Mouse (Mus musculus) granulocyte monocyte progenitor cell, adult 5-6 weeks (primary cell): ENCODE measurements around the gene Lipm. TPM values are rescaled to one million over a fixed set of nuclear protein-coding genes. Genes with fewer than 3 reads are reported as not detected.

Experiments
- ATAC-seq: replicated peaks from 2 replicates; pipeline ENCODE4 v1.8.0; 2016; ENCODE audit warnings: mild to moderate bottlenecking, moderate TSS enrichment, inconsistent platforms; ENCODE audit not compliant: poor library complexity, severe bottlenecking
- total RNA-seq, 2 experiments: library from RNA; stranded (forward) in 1 of 2; stranded (reverse) in 1 of 2; fragments of 200-712, 200-1000 nt in 1 of 2; fragments of >200 nt in 1 of 2; fragmentation: Nextera tagmentation in 1 of 2; gene quantifications; 2 replicates each; pipeline ENCODE4 v1.2.3; 2014 to 2017

Gene Lipm
- total RNA-seq (2014; fragmentation: Nextera tagmentation) = not detected in 2 replicates
- not detected in 2 replicates for total RNA-seq (2017)

DNA sequence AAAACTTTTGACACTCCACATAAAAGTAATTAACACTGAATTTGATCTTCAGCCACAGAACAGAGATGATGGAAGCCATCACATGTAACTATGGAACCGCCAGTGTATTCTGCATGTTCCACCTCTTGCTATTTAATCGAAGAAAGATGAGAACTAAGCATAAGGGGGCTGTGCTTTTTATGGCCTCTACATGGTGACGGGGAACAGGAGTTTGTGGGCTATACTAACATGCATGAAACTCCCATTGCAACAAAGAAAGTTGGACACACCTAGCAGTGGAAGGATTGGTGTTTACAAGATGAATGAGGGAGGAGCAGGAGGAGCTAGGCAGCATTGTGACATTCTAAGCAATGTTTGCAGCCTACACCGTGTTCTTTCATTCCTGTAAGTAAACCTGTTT lies at the start of gene Lipm:
Gene Lipm, plus strand, starts transcription at position 301 of the 400 bp plus-strand sequence.
- no peak for ATAC-seq

DNA sequence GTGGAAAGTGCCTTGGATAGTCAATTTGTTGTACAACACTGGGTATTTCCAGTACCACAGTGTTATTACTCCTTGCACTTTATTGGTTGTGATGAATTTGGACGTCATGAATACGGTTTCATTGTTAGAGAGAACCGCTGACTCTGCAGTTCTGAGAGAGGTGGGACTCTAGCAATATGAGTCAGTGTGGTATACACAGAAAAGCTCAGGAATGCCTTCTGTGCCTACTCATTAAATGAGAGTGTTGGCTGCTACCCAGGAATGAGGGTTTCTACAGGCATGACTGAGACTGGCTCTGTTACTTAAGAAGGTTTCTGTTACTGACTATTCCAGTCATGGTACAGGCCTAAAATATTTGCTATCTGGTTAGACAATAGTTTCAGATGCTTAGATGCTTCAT lies 49.2 kb upstream of the Lipm start:
- no peak for ATAC-seq

- no peak for ATAC-seq
Observed at GRCm38 (mm10) chr19:34063547-34063946, 37.2 kb upstream of the Lipm start.

DNA sequence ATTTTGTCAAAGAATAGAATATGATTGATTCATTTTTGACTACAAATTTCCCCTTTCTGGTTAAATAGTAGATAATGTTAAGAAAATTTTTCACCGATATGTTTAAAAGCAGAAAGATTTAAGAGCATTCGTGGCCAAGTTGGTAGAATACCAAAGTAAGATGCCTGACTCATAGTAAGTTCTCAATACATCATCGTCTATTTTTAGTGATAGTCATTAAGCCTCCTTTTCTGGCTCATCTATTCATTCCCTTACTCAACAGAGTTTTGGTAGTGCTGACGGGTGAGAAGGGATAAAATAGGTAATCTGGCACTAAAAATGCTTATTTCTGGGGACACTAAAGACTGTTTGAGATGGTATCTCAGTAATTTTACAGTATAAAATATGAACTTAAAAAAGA lies 36.7 kb upstream of the Lipm start:
- ATAC-seq = no peak

DNA sequence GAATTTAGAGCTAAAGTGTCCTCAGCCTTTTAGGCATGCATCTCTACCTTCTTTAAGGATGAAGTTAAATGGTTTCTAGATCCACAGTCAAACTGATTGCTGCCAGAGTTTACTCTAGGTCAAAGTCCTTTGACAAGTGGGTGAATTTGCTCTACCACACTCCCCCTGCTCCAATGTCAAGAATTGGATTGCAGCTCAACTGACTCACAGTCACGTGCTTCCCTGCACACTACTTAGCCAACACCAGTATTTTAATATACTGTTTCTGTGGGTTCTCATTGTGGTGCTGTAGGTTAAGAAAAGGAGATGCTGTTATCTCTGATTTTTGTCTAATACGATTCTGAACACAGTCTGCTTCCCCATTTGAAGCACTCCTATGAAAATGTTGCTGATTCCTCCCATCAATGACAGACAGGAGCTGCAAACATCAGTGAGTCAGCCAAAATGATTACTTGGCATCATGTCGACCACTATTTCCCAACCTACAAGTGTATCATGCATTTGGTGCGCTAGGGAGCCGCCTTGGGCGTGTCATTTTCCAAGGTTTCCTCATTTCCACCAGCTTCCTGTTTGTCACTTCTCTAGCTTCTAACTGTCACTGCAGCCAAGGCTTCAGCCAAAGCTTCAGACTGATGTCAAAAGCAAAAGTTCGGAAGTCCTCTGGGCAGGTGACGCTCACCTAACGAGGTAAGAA lies 33.8 kb upstream of the Lipm start, which contains the start of gene Lipn:
Gene Lipn, plus strand, starts transcription at position 580 of the 694 bp plus-strand sequence.
- peak; percentile 87 for ATAC-seq

GRCm38 (mm10) chr19:34074239-34074638 lies 26.5 kb upstream of the Lipm start:
- no peak for ATAC-seq

GRCm38 (mm10) chr19:34078130-34078529 lies 22.6 kb upstream of the Lipm start:
- no peak for ATAC-seq

- no peak for ATAC-seq
Observed at GRCm38 (mm10) chr19:34089011-34089680, 11.6 kb upstream of the Lipm start.

- ATAC-seq = no peak
Observed at GRCm38 (mm10) chr19:34095381-34095780, 5.4 kb upstream of the Lipm start.

DNA sequence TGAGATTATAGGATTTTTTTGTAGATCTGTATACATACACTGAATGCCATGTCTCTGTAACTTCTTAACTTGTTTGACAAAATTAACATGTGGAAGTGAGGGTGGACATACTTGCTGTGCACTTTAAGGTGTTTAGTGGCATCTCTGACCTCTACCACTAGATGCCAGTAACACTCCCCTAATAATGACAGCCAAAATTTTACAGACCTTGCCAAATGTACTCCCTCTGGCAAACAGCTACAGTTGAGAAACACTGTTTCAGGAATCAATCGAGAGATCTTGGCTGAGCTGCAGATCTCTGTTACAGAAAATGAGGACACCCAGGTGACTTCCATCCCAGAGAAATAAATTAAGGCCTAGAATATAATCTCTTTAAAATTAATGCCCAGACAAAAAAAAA lies 4.5 kb upstream of the Lipm start:
- ATAC-seq = no peak

DNA sequence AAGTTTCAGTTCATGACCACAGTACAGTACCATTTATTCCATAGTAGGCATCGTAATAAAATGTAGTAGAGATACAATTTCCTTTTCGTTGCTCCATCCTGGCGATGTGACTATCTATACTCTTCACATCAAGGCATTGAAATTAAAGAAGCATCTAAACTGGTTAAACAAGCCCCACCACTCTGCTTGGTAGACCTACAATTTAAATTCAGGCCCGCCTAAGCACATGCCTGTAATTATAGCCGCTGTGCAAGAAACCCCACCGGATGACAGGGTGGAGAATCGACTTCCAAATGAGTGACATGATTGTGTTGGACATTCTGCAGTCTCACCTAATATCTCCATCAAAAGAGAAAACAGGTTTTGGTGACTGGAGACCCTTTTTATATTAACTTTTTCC lies 1.2 kb downstream of the Lipm start:
- ATAC-seq = no peak

- ATAC-seq = no peak
Observed at GRCm38 (mm10) chr19:34104841-34105240, 4.1 kb downstream of the Lipm start.

DNA sequence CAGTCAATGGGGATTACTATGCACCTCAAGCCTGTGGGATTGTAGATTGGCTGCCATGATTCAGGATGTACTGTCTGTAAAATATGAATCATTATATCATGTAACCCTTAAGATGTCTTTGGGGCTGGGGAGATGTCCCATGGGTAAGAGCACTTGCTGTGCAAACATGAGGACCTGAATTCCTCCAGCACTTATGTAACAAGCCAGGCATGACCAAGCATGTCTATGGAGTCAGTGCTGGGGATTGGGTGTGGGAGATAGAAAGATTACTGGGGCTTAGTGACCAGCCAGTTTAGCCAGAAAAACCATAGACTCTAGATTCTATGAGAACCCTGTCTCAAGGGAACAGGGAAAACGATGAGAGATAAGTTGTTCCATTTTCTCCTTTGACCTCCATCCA lies 18.4 kb downstream of the Lipm start:
- ATAC-seq = no peak

DNA sequence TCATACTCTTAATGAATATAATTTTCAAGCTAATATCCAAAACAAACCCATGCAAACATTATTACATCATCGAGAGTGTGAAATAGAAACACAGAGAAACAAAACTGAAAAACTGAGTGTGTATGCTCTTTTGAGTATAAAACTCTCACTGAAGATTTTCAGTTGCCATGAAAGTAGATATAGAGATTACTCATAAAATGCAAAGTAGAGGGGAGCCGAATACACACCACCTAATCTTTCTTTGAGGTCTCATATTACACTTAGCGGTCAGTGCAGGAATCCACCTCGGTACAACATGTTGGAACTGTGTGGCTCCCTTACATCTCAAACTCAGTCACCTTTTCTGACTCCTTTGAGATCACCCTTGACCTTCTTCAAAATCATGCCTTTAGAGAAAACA lies 18.9 kb downstream of the Lipm start:
- no peak for ATAC-seq

DNA sequence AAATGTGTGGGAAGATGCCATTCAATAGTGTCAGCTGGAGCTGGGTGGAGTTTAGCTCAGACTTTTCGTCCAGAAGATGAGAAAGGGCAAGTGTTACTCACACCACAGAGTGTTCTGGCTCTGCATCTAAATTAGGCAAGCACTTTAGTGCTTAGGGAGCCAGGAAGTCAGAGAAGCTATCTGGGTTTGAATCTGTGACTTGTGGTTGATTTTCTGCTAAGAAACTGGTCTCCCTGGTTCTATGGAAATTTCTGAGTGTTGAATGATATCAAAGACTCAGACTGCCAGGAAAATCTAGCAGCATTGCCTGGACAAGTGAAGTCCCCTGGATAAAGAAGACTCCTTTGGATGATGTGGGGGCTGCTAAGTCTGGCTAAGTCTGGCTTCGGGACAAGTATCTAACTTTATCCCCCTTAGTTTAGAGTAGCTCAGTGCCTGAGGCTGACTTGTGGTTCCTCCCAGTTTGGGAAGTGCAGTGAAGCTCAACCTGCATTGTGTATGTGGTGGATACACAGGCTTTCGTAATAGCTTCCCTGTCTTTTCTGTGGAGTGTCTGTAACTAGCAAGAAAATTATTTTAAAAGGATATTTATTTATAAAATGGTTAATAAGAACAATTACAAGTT lies 19.5 kb downstream of the Lipm start:
- ATAC-seq = no peak

DNA sequence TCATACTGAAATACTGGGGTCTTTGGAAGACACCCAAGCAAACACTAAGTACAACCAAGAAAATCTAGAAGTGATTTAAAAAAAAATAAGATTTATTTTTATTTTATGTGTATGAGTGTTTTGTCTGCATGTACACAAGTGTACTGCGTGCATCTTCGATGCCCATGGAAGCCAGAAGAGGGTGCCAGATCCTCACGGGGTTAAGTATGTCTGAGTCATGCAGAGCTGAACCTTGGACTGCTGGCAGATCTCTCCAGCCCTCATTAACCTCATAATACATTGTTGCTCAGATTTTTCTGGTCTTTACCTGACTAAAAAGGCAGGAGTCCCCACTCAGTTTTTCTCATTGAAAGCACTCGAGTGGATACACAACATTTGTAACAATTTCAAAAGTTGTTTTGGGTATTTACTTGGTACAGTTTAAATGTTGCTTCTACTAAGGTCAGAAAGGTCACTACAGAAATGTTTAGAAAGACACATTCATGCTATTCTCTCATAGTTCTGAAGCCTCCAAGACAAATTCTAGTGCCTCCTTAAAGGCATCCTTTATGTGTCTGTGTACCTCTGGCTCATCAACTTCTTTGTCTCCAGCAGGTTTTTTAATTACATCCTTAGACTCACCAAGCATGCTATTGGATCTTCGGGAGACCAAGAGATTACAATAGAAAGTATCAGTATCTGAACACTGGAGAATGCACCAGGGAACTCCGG lies 38.1 kb downstream of the Lipm start:
- no peak for ATAC-seq

GRCm38 (mm10) chr19:34139431-34140046 lies 38.8 kb downstream of the Lipm start:
- ATAC-seq = no peak

DNA sequence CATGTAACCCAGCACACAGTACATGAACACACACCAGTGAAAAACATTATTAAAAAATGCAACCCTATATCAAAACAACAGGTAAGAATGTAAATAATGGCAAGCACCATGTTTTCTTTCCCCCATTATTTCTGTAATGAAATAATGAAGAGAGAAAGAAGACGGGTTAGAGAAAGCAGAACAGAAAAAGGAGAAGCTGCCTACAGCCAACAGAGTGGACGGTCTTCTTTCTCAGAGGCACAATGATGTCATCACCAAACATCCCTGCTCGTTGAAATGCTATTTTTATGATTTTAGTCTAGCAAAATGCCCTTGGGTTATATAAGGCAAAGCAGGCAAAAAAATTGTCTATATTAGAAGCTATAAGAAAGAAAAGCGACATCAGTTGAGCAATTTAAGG lies 47.7 kb downstream of the Lipm start:
- ATAC-seq = peak; percentile 70

- ATAC-seq = peak; percentile 77
Observed at GRCm38 (mm10) chr19:34151909-34152308, 51.2 kb downstream of the Lipm start.
